Mouse (Mus musculus): ENCODE measurements around the gene Abcg1. TPM values are rescaled to one million over a fixed set of nuclear protein-coding genes. Genes with fewer than 3 reads are reported as not detected.

Gene Abcg1
- total and polyA plus RNA-seq, 2 experiments from 2014 or later = 17.4 to 34.9 TPM

GRCm38 (mm10) chr17:31021276-31021675 is 36.2 kb upstream of the Abcg1 start:
- WGBS = 73% methylated on average over 8 of the region's 8 CpGs
- ATAC-seq (no peak), DNase-seq (ENCODE audit: low spot score) (no peak)
- Histone ChIP-seq H3K9me3 (ENCODE audit: low read length) (no peaks in the 10 kb centered on the region), H3K27me3 (ENCODE audit: insufficient read depth, low read length) (no peaks in the 10 kb centered on the region), H3K4me1 (ENCODE audit: insufficient read depth, low read length) (no peaks in the 10 kb centered on the region), H3K27ac (no peak overlapping the region), H3K4me2 (ENCODE audit: low read depth, low read length) (no peak overlapping the region), H3K4me3 (ENCODE audit: low read length) (no peak overlapping the region), H3K36me3 (ENCODE audit: insufficient read depth, low read length) (no peaks in the 10 kb centered on the region), H3K9ac (replicated peaks; ENCODE audit: low read length) (no peak overlapping the region)
- no peak for TF ChIP-seq CTCF (IDR thresholded peaks at IDR 0.05; ENCODE audit: low read depth)

GRCm38 (mm10) chr17:31024125-31024781 is 33.2 kb upstream of the Abcg1 start:
- TF ChIP-seq CTCF (IDR thresholded peaks at IDR 0.05; ENCODE audit: low read depth) = no peak
- Histone ChIP-seq H3K4me2 (ENCODE audit: low read depth, low read length) (no peak overlapping the region), H3K4me1 (ENCODE audit: insufficient read depth, low read length) (no peaks in the 10 kb centered on the region), H3K4me3 (ENCODE audit: low read length) (no peak overlapping the region), H3K27me3 (ENCODE audit: insufficient read depth, low read length) (no peaks in the 10 kb centered on the region), H3K9me3 (ENCODE audit: low read length) (no peaks in the 10 kb centered on the region), H3K27ac (no peak overlapping the region), H3K36me3 (ENCODE audit: insufficient read depth, low read length) (no peaks in the 10 kb centered on the region), H3K9ac (replicated peaks; ENCODE audit: low read length) (no peak overlapping the region)
- ATAC-seq = no peak
- WGBS = 81% methylated on average over 7 of the region's 7 CpGs
- no peak for DNase-seq (ENCODE audit: low spot score)

- TF ChIP-seq CTCF (IDR thresholded peaks at IDR 0.05; ENCODE audit: low read depth) = no peak
- Histone ChIP-seq H3K9ac (replicated peaks; ENCODE audit: low read length) (no peak overlapping the region), H3K27ac (no peak overlapping the region), H3K36me3 (ENCODE audit: insufficient read depth, low read length) (no peaks in the 10 kb centered on the region), H3K9me3 (ENCODE audit: low read length) (no peaks in the 10 kb centered on the region), H3K27me3 (ENCODE audit: insufficient read depth, low read length) (no peaks in the 10 kb centered on the region), H3K4me3 (ENCODE audit: low read length) (no peak overlapping the region), H3K4me2 (ENCODE audit: low read depth, low read length) (no peak overlapping the region), H3K4me1 (ENCODE audit: insufficient read depth, low read length) (no peaks in the 10 kb centered on the region)
- DNase-seq (ENCODE audit: low spot score) = no peak
- 61% methylated on average over 5 of the region's 5 CpGs for WGBS
- ATAC-seq = no peak
Observed at GRCm38 (mm10) chr17:31024782-31025125, 32.7 kb upstream of the Abcg1 start.

- Histone ChIP-seq H3K27me3 (ENCODE audit: insufficient read depth, low read length) (no peaks in the 10 kb centered on the region), H3K4me2 (ENCODE audit: low read depth, low read length) (no peak overlapping the region), H3K36me3 (ENCODE audit: insufficient read depth, low read length) (no peaks in the 10 kb centered on the region), H3K9ac (replicated peaks; ENCODE audit: low read length) (no peak overlapping the region), H3K27ac (no peak overlapping the region), H3K9me3 (ENCODE audit: low read length) (no peaks in the 10 kb centered on the region), H3K4me3 (ENCODE audit: low read length) (no peak overlapping the region), H3K4me1 (ENCODE audit: insufficient read depth, low read length) (no peaks in the 10 kb centered on the region)
- ATAC-seq = no peak
- WGBS = 91% methylated on average over 6 of the region's 6 CpGs
- DNase-seq (ENCODE audit: low spot score) = no peak
- TF ChIP-seq CTCF (IDR thresholded peaks at IDR 0.05; ENCODE audit: low read depth) = no peak
Observed at GRCm38 (mm10) chr17:31026986-31027385, 30.5 kb upstream of the Abcg1 start.

GRCm38 (mm10) chr17:31027723-31028122 is 29.8 kb upstream of the Abcg1 start:
- Histone ChIP-seq H3K4me1 (ENCODE audit: insufficient read depth, low read length) (no peaks in the 10 kb centered on the region), H3K9me3 (ENCODE audit: low read length) (0 out of 2 replicates have a peak, but pooled peaks cover 4% of the 10 kb centered on the region), H3K27ac (no peak overlapping the region), H3K9ac (replicated peaks; ENCODE audit: low read length) (no peak overlapping the region), H3K36me3 (ENCODE audit: insufficient read depth, low read length) (no peaks in the 10 kb centered on the region), H3K4me2 (ENCODE audit: low read depth, low read length) (no peak overlapping the region), H3K27me3 (ENCODE audit: insufficient read depth, low read length) (no peaks in the 10 kb centered on the region), H3K4me3 (ENCODE audit: low read length) (no peak overlapping the region)
- ATAC-seq = no peak
- no peak for DNase-seq (ENCODE audit: low spot score)
- no peak for TF ChIP-seq CTCF (IDR thresholded peaks at IDR 0.05; ENCODE audit: low read depth)
- WGBS = 78% methylated on average over 6 of the region's 6 CpGs

- ATAC-seq = no peak
- Histone ChIP-seq H3K4me3 (ENCODE audit: low read length) (no peak overlapping the region), H3K27ac (no peak overlapping the region), H3K9me3 (ENCODE audit: low read length) (0 out of 2 replicates have a peak, but pooled peaks cover 4% of the 10 kb centered on the region), H3K9ac (replicated peaks; ENCODE audit: low read length) (no peak overlapping the region), H3K27me3 (ENCODE audit: insufficient read depth, low read length) (no peaks in the 10 kb centered on the region), H3K4me2 (ENCODE audit: low read depth, low read length) (no peak overlapping the region), H3K4me1 (ENCODE audit: insufficient read depth, low read length) (no peaks in the 10 kb centered on the region), H3K36me3 (ENCODE audit: insufficient read depth, low read length) (no peaks in the 10 kb centered on the region)
- WGBS = 81% methylated on average over 9 of the region's 9 CpGs
- TF ChIP-seq CTCF (IDR thresholded peaks at IDR 0.05; ENCODE audit: low read depth) = no peak
- no peak for DNase-seq (ENCODE audit: low spot score)
Observed at GRCm38 (mm10) chr17:31028821-31029370, 28.6 kb upstream of the Abcg1 start.

GRCm38 (mm10) chr17:31029407-31029806 is 28.1 kb upstream of the Abcg1 start:
- no peak for TF ChIP-seq CTCF (IDR thresholded peaks at IDR 0.05; ENCODE audit: low read depth)
- Histone ChIP-seq H3K4me1 (ENCODE audit: insufficient read depth, low read length) (peaks cover 5% of the 10 kb centered on the region; the same call in 1 of the 2 replicates), H3K9ac (replicated peaks; ENCODE audit: low read length) (no peak overlapping the region), H3K27ac (no peak overlapping the region), H3K36me3 (ENCODE audit: insufficient read depth, low read length) (no peaks in the 10 kb centered on the region), H3K9me3 (ENCODE audit: low read length) (0 out of 2 replicates have a peak, but pooled peaks cover 4% of the 10 kb centered on the region), H3K4me2 (ENCODE audit: low read depth, low read length) (no peak overlapping the region), H3K27me3 (ENCODE audit: insufficient read depth, low read length) (no peaks in the 10 kb centered on the region), H3K4me3 (ENCODE audit: low read length) (no peak overlapping the region)
- DNase-seq (ENCODE audit: low spot score) = no peak
- WGBS = 83% methylated on average over 4 of the region's 4 CpGs
- ATAC-seq = no peak

Measured in hindbrain, postnatal 0 days (tissue).